Mouse (Mus musculus): Measurements from ENCODE around the gene Slc27a1.

DNA sequence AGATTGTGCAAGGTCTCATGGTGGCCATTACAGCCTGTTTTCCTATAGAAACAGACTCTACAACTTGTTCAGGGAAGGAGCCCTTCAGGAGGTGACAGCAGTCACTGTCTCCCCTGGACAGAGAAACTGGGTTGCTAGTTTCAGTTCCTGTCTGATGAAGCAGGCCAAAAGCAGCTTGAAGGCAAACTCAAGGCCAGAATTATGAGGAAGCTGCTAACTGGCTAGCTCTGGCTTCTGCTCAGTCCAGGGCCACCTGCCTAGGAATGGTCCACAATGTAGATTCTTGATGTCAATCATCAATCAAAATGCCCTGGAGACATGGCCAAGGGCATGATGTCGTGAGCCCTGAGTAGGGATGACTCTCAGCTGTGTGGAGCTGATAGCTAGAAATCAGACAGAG is 56.4 kb downstream of the Slc27a1 start:
- no peak for TF ChIP-seq CTCF (IDR thresholded peaks at IDR 0.05; ENCODE audit: low read depth, low read length)
- no peak for TF ChIP-seq POLR2AphosphoS5 (IDR thresholded peaks at IDR 0.05; ENCODE audit: insufficient replicate concordance, low read depth, low read length)
- TF ChIP-seq GATA1 (IDR thresholded peaks at IDR 0.05; ENCODE audit: borderline replicate concordance, low read length): no peak

All from G1E (cell line).